Mouse (Mus musculus) cerebellum, adult 2 months (tissue): Measurements from ENCODE around the gene Tll1.

Source experiments
- CTCF ChIP-seq: fragments of 200-500 bp; IDR thresholded peaks from 2 replicates; pipeline ENCODE4 v1.5.1; 2011; ENCODE audit warnings: low read depth, mild to moderate bottlenecking, control low read depth, low read length, moderate library complexity, borderline replicate concordance; ENCODE audit not compliant: insufficient read depth
- POLR2A ChIP-seq: fragments of 200-500 bp; IDR thresholded peaks from 2 replicates; pipeline ENCODE4 v1.6.1; 2011; ENCODE audit warnings: low read length, control low read depth, borderline replicate concordance; ENCODE audit not compliant: insufficient read depth

GRCm38 (mm10) chr8:64173759-64174158, 32.3 kb downstream of the Tll1 start:
- TF ChIP-seq POLR2A (no peak), CTCF (no peak)
